Mouse (Mus musculus): ENCODE data around the gene Zfp644. TPM values are rescaled to one million over a fixed set of nuclear protein-coding genes. Genes with fewer than 3 reads are reported as not detected.
"Not testable (repeated sequence)": the region's sequence is repeated elsewhere in the genome, so short reads cannot be mapped to it uniquely, and the experiment has no call there.

Zfp644 gene
- polyA plus RNA-seq, 1 experiment from 2014 or later: 64.7 TPM

GRCm38 (mm10) chr5:106695141-106695540, 1.9 kb downstream of the Zfp644 start:
- Histone ChIP-seq H3K9ac (ENCODE audit: low read depth, low read length) (peak overlapping the region; percentile 99), H3K36me3 (ENCODE audit: insufficient read depth, low read length) (no peaks in the 10 kb centered on the region), H3K4me3 (replicated peaks; ENCODE audit: low read depth, low read length) (peak overlapping the region; percentile 97), H3K27ac (peak overlapping the region; percentile 100), H3K27me3 (ENCODE audit: insufficient read depth, low read length) (no peaks in the 10 kb centered on the region), H3K4me2 (ENCODE audit: low read length) (peak overlapping the region; percentile 80), H3K9me3 (replicated peaks; ENCODE audit: low read length) (no peaks in the 10 kb centered on the region), H3K4me1 (replicated peaks; ENCODE audit: insufficient read depth, low read length) (peaks cover 8% of the 10 kb centered on the region)
- 27% methylated on average over 9 of the region's 9 CpGs for WGBS
- no peak for TF ChIP-seq CTCF (IDR thresholded peaks at IDR 0.05; ENCODE audit: low read depth)
- no peak for DNase-seq (ENCODE audit: low spot score)
- no peak for ATAC-seq (replicated peaks; ENCODE audit: low FRiP score, low read depth)

GRCm38 (mm10) chr5:106694683-106695082, 2.4 kb downstream of the Zfp644 start:
- Histone ChIP-seq H3K36me3 (ENCODE audit: insufficient read depth, low read length) (no peaks in the 10 kb centered on the region), H3K4me1 (replicated peaks; ENCODE audit: insufficient read depth, low read length) (peaks cover 8% of the 10 kb centered on the region), H3K4me2 (ENCODE audit: low read length) (peak overlapping the region; percentile 80), H3K4me3 (replicated peaks; ENCODE audit: low read depth, low read length) (no peak overlapping the region), H3K9me3 (replicated peaks; ENCODE audit: low read length) (no peaks in the 10 kb centered on the region), H3K27me3 (ENCODE audit: insufficient read depth, low read length) (no peaks in the 10 kb centered on the region), H3K27ac (no peak overlapping the region), H3K9ac (ENCODE audit: low read depth, low read length) (0 out of 2 replicates have a peak overlapping the region, but pooled peaks have one; percentile 20)
- 94% methylated on average over 1 of the region's 1 CpGs for WGBS
- ATAC-seq (replicated peaks; ENCODE audit: low FRiP score, low read depth) (no peak), DNase-seq (ENCODE audit: low spot score) (no peak)
- TF ChIP-seq CTCF (IDR thresholded peaks at IDR 0.05; ENCODE audit: low read depth): no peak

- H3K4me1 ChIP-seq (replicated peaks; ENCODE audit: insufficient read depth, low read length): peaks cover 8% of the 10 kb centered on the region
- H3K36me3 ChIP-seq (ENCODE audit: insufficient read depth, low read length): no peaks in the 10 kb centered on the region
- DNase-seq (ENCODE audit: low spot score) (peak; percentile 53), ATAC-seq (replicated peaks; ENCODE audit: low FRiP score, low read depth) (no peak)
- no peak overlapping the region for H3K4me3 ChIP-seq (replicated peaks; ENCODE audit: low read depth, low read length)
- no peak overlapping the region for H3K27ac ChIP-seq
- H3K9me3 ChIP-seq (replicated peaks; ENCODE audit: low read length): no peaks in the 10 kb centered on the region
- WGBS: 84% methylated on average over 4 of the region's 4 CpGs
- no peak overlapping the region for H3K4me2 ChIP-seq (ENCODE audit: low read length)
- peak; percentile 60 for TF ChIP-seq CTCF (IDR thresholded peaks at IDR 0.05; ENCODE audit: low read depth)
- no peaks in the 10 kb centered on the region for H3K27me3 ChIP-seq (ENCODE audit: insufficient read depth, low read length)
- H3K9ac ChIP-seq (ENCODE audit: low read depth, low read length): no peak overlapping the region
These were observed 4.1 kb downstream of the Zfp644 start for GRCm38 (mm10) chr5:106693034-106693433.

GRCm38 (mm10) chr5:106680636-106681458, 16.2 kb downstream of the Zfp644 start:
- TF ChIP-seq CTCF (IDR thresholded peaks at IDR 0.05; ENCODE audit: low read depth): no peak
- Histone ChIP-seq H3K27me3 (ENCODE audit: insufficient read depth, low read length) (no peaks in the 10 kb centered on the region), H3K4me2 (ENCODE audit: low read length) (no peak overlapping the region), H3K4me1 (replicated peaks; ENCODE audit: insufficient read depth, low read length) (no peaks in the 10 kb centered on the region), H3K9me3 (replicated peaks; ENCODE audit: low read length) (no peaks in the 10 kb centered on the region), H3K9ac (ENCODE audit: low read depth, low read length) (no peak overlapping the region), H3K27ac (no peak overlapping the region), H3K36me3 (ENCODE audit: insufficient read depth, low read length) (no peaks in the 10 kb centered on the region), H3K4me3 (replicated peaks; ENCODE audit: low read depth, low read length) (no peak overlapping the region)
- DNase-seq (ENCODE audit: low spot score) (no peak), ATAC-seq (replicated peaks; ENCODE audit: low FRiP score, low read depth) (no peak)
- 92% methylated on average over 6 of the region's 6 CpGs for WGBS

GRCm38 (mm10) chr5:106679659-106680058, 17.4 kb downstream of the Zfp644 start:
- no peak overlapping the region for H3K4me2 ChIP-seq (ENCODE audit: low read length)
- H3K27me3 ChIP-seq (ENCODE audit: insufficient read depth, low read length): no peaks in the 10 kb centered on the region
- no peak for TF ChIP-seq CTCF (IDR thresholded peaks at IDR 0.05; ENCODE audit: low read depth)
- H3K9ac ChIP-seq (ENCODE audit: low read depth, low read length): no peak overlapping the region
- H3K27ac ChIP-seq: no peak overlapping the region
- no peaks in the 10 kb centered on the region for H3K9me3 ChIP-seq (replicated peaks; ENCODE audit: low read length)
- no peak for ATAC-seq (replicated peaks; ENCODE audit: low FRiP score, low read depth)
- no peaks in the 10 kb centered on the region for H3K36me3 ChIP-seq (ENCODE audit: insufficient read depth, low read length)
- no peak for DNase-seq (ENCODE audit: low spot score)
- 79% methylated on average over 1 of the region's 1 CpGs for WGBS
- no peak overlapping the region for H3K4me3 ChIP-seq (replicated peaks; ENCODE audit: low read depth, low read length)
- no peaks in the 10 kb centered on the region for H3K4me1 ChIP-seq (replicated peaks; ENCODE audit: insufficient read depth, low read length)

- H3K27me3 ChIP-seq (ENCODE audit: insufficient read depth, low read length); H3K9me3 ChIP-seq (replicated peaks; ENCODE audit: low read length); H3K9ac ChIP-seq (ENCODE audit: low read depth, low read length); H3K27ac ChIP-seq; H3K4me2 ChIP-seq (ENCODE audit: low read length); H3K4me1 ChIP-seq (replicated peaks; ENCODE audit: insufficient read depth, low read length); ATAC-seq (replicated peaks; ENCODE audit: low FRiP score, low read depth); H3K36me3 ChIP-seq (ENCODE audit: insufficient read depth, low read length); H3K4me3 ChIP-seq (replicated peaks; ENCODE audit: low read depth, low read length); DNase-seq (ENCODE audit: low spot score): not testable (repeated sequence)
- WGBS: 65% methylated on average over 1 of the region's 1 CpGs
These were observed 18.3 kb downstream of the Zfp644 start for GRCm38 (mm10) chr5:106678823-106679222.

Measured in kidney, postnatal 0 days (tissue).